Mouse (Mus musculus) gastrocnemius, adult 18-20 months (tissue): ENCODE measurements around the gene Lrrc49. TPM values are rescaled to one million over a fixed set of nuclear protein-coding genes. Genes with fewer than 3 reads are reported as not detected.

Experiments
- DNase-seq: peaks from one replicate; pipeline ENCODE4 v3.0.0; 2021; ENCODE audit warnings: low spot score
- total RNA-seq, 2 experiments: library from RNA; stranded (reverse); gene quantifications; 2 replicates each; pipeline ENCODE4 v1.2.3; 2021

Gene Lrrc49
- total RNA-seq, 2 experiments from 2014 or later: 1.8 to 2.8 TPM

GRCm38 (mm10) chr9:60600273-60600672, 87.7 kb downstream of the Lrrc49 start:
- no peak for DNase-seq

DNA sequence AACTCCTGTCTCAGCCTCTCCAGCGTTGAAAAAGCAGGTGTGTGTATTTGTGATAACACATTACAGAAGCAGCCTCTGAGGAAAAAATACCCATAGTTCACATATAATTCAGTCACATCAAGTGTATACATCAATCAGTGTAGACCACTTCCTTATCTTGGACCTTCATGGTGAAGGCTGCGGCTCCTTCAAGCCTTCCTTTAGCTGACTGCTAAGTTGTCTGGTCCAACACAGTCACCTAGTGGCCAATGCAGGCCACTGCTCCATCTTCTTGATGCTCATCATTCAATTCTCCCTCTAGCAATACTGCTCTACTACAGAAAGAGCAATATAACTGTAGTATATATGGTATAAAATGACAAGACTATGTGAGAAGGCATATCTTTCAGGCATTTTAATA, 88.5 kb downstream of the Lrrc49 start:
- no peak for DNase-seq

DNA sequence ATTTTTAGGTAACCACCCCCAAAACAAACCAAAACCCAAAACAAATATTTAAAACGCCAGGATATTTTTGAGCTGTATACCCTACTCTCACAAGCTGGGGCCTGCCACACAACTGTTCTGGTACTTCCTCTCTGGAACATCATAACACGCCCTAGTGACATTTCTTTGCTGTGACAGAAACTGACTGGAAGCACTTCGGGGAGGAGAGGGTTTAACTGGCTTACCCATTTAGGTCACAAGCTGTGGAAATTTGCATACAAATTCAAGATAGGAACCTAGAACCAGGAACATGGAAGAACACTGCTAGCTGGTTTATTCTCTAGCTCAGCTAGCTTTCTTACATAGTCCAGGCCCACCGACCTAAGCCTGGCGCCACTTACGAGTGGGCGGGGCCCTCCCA, 92.6 kb downstream of the Lrrc49 start:
- DNase-seq: no peak

GRCm38 (mm10) chr9:60592974-60593373, 95.0 kb downstream of the Lrrc49 start:
- DNase-seq: no peak

GRCm38 (mm10) chr9:60592363-60592762, 95.6 kb downstream of the Lrrc49 start:
- no peak for DNase-seq

- no peak for DNase-seq
Measured at GRCm38 (mm10) chr9:60590871-60591624, 96.9 kb downstream of the Lrrc49 start.

DNA sequence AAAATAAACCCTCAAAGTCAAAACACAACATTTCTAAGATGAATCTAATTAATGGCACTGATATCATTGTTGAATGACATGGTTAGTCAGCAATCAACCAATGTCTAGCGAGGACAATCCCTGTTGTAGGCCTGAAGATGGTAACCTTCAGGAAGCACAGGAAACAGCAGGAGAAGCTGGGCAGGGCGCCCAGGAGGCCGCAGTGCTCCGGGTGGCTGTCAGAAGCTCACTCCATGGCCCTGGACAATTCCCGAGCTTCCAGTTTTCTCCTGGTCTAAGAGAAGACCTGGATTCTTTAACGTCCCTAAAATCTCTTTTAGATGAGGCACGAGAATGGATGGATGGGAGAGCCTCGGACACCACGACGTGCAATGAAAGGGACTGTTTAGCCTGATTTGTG, 99.0 kb downstream of the Lrrc49 start:
- no peak for DNase-seq

- no peak for DNase-seq
Measured at GRCm38 (mm10) chr9:60586920-60587319, 101.0 kb downstream of the Lrrc49 start.

GRCm38 (mm10) chr9:60585206-60585605, 102.8 kb downstream of the Lrrc49 start:
- DNase-seq: no peak

DNA sequence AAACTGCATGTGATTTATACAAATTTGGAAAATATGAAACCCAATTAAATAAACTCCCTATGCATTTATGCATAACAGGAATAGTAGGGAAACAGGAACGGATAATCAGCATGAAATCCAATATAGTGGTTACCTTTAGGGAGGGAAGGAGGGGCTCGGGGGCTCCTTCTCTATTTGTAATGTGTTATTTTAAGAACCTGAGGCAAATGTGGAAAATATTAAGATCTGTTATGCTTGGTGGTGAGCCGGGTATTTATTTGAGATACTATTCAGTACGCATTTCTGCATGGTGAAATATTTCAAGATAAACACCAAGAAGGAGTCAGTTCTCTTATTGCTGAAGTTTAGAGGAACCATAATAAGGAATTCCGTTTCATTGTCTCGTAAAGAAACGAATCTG, 105.4 kb downstream of the Lrrc49 start:
- DNase-seq: no peak

GRCm38 (mm10) chr9:60573011-60573410, 114.9 kb downstream of the Lrrc49 start:
- no peak for DNase-seq

DNA sequence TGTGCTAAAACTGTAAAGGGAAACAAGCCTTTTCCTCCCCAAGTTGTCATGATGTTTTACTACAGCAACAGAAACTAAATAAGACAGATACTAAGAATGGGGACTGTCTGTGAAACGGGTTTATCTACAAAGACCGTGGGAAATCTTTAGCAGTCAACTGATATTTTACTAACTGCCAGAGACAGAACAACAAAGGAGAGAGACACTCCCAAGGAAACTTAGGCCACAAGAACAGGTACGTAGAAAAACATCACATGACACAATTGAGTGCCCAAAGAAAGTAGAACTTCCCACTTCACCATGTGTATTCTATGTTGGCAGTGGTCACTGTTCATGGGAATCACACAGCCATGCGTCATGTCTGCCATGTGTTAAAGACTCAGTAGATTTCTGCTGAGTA, 116.2 kb downstream of the Lrrc49 start:
- DNase-seq: no peak

DNA sequence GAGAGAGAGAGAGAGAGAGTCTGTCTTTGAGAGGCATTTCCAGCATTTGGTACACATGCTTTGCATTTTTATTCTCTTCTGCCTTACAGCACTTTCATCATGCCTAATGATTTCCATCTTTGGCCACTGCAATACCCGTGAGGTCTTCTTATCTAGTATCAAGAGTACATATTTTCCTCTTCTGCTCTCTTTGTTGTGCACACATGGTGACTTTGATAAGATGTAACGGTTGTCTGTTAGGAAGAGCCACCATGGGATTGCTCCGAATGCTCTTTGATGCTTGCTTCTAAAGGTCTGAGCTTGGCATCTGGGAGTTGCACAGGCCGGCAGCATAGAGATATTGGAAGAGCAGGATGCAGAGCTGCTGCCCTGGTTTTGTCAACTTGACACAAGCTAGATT, 116.9 kb downstream of the Lrrc49 start:
- no peak for DNase-seq

- DNase-seq: no peak
Measured at GRCm38 (mm10) chr9:60569366-60569765, 118.6 kb downstream of the Lrrc49 start.

GRCm38 (mm10) chr9:60563809-60564208, 124.1 kb downstream of the Lrrc49 start:
- no peak for DNase-seq

DNA sequence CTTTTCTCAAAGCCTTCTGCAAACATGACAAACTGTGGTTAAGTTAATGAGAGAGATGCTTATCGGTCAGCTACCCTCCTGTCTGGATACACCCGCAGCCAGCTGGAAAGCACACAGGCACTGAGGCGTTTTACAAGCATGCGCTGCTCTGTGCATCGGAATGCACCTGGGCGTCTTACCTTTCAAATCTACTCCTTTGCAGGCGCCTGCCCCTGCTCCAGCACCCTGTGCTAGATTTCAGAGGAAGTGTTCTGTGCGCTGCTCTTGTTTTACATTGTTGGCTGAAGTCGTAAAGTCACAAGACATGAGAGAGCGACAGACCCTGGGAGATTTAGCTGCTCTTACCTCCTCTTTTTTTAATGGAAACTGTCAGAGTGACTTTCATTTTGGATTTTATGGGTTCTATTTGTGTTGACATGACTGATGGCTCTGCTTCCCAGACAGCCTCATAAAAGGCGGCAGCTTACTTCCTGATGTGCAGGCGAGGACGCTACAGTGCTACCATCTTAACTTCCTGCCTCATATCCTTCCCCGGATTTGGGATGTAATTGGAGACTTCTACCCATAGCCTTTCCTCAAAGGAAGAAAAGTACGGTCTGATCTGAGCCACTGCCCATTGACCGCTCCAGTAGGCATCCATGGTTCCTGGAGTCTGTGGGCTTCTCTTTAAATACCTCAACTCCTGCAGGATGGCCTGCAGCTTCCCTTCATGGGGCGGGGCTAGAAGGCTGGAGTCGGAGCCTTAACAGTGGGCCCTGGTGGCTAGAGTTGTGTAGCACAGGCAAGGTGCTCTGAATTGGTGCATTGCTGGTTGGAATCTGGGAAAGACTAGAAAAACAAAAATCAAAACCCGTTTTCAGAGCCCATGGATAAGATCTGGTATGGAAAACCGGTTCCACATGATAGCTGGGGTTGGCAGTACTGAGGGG, 125.3 kb downstream of the Lrrc49 start:
- no peak for DNase-seq

DNA sequence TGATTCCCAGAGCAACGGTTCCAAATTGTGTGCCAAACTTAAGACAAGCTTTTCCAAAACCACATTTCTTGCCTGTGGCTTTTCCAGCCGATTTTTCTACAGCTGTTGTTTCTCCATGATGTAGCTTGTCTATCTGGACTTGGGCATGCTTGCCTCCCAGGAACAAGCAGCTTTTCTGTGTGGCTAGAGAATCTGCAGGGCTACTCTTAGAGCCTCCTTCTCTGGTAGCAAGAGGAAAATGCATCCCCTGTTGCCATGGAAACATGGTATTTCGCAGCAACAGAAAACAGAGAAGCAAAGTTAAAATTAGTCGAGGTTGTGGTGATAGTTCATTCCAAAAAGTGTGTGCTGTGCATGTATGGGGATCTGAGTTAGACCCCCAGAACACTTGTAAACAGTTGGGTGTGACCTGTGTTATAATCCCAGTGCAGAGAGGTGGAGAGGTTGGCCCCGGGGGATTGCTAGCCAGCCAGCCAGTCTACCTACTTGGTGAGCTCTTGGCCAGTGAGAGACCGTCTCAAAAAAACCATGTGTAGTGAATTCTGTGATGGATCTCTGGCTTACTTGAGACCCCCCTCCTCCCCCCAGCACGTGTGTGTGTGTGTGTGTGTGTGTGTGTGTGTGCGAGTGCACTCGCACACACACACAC, 126.2 kb downstream of the Lrrc49 start:
- DNase-seq: no peak

GRCm38 (mm10) chr9:60558507-60558906, 129.5 kb downstream of the Lrrc49 start:
- DNase-seq: no peak

DNA sequence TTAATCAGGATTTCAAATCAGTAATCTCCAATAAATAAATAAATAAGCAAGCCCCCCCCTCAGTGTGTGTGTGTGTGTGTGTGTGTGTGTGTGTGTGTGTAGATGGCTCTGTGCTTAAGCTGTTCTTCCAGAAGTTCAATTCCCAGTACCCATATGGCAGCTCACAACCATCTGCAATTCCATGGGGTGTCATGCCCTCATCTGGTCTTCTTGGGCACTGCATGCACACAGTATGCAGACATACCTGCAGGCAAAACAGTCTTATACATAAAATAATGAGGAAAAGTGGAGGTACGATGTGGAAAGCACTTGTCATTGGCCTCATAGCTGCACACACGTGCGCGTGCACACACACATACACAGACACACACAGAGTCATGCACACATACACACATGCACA, 136.7 kb downstream of the Lrrc49 start:
- DNase-seq: no peak

DNA sequence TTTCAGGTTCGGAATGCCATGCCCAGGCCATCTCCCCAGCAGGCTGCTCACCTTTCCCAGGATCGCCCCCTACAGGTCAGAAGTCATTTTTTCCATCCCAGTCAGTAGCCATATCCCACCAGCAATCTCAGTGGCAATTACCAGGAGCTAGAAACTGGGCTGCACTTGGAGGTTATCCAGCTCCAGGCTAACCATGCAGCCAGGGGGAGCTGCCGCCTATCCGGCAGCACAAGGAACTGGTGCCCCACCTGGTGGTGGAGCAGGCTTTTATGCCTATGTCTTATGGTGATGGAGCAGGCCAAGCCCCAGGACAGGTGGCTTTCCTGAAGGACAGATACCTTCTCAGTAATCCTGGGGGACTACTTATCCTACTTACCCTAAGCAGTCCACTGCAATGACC, 139.8 kb downstream of the Lrrc49 start:
- peak; percentile 4 for DNase-seq

GRCm38 (mm10) chr9:60546169-60546568, 141.8 kb downstream of the Lrrc49 start:
- DNase-seq: no peak
